Mouse (Mus musculus) liver, postnatal 0 days (tissue): Measurements from ENCODE around the gene Nap1l1.
"Not testable (repeated sequence)": the region's sequence is repeated elsewhere in the genome, so short reads cannot be mapped to it uniquely, and the experiment has no call there.

Source experiments
- CTCF ChIP-seq: sonication (generic); IDR thresholded peaks from 2 replicates; pipeline ENCODE4 v1.5.1; 2016; ENCODE audit warnings: antibody characterized with exemption, low read depth
- EP300 ChIP-seq: IDR thresholded peaks from 2 replicates; pipeline ENCODE4 v1.6.1; 2016; ENCODE audit warnings: antibody characterized with exemption, low read depth, mild to moderate bottlenecking

- not testable (repeated sequence) for TF ChIP-seq EP300
- TF ChIP-seq CTCF, result peak; percentile 14; the same call in 1 of the 2 replicates
Observed at GRCm38 (mm10) chr10:111449662-111450061, 23.4 kb upstream of the Nap1l1 start.
